In genomic region chr3:142066792-142067346, GRCm38 (mm10) we compare ENCODE assay signal across 11 mouse cellular contexts.
"Had no signal": no experiment of that assay in that cellular context is flagged by ENCODE, and none has a peak within 500 bp of the region (broad histone marks: within the 10 kb centered on the region; RNA-seq: fewer than 3 reads in every experiment).

No protein-coding gene starts in this region.

- H3K9me3 ChIP-seq: limb, embryonic 13.5 days; liver, embryonic 12.5 days; midbrain, embryonic 13.5 days had no signal

- H3K27me3 ChIP-seq: limb, embryonic 13.5 days; liver, embryonic 12.5 days; midbrain, embryonic 13.5 days had no signal

- DNase-seq: kidney, adult 11 months; kidney, adult 9 months; kidney, postnatal 36 days; right cerebral cortex, adult 18-20 months; right cerebral cortex, postnatal 25 days; thymus, postnatal 36 days had no signal

- H3K4me2 ChIP-seq: limb, embryonic 13.5 days; liver, embryonic 12.5 days; midbrain, embryonic 13.5 days had no signal

- H3K9ac ChIP-seq: limb, embryonic 13.5 days; liver, embryonic 12.5 days; midbrain, embryonic 13.5 days had no signal

- H3K4me1 ChIP-seq: liver, embryonic 12.5 days had no signal

- H3K27ac ChIP-seq: kidney, postnatal 0 days; layer of hippocampus, adult 2 months; limb, embryonic 13.5 days; liver, embryonic 12.5 days; midbrain, embryonic 13.5 days had no signal

- ATAC-seq: liver, embryonic 12.5 days; midbrain, embryonic 13.5 days had no signal

- H3K36me3 ChIP-seq: limb, embryonic 13.5 days; liver, embryonic 12.5 days; midbrain, embryonic 13.5 days had no signal

- H3K4me3 ChIP-seq: layer of hippocampus, adult 2 months; limb, embryonic 13.5 days; liver, embryonic 12.5 days; midbrain, embryonic 13.5 days had no signal
